Mouse (Mus musculus) urinary bladder, postnatal 36 days (tissue): ENCODE results near the gene Cacna2d3.

ENCODE experiments used
- DNase-seq, 2 experiments: peaks; one replicate each; pipeline ENCODE4 v3.0.0; 2022; ENCODE audit warnings: low spot score in 2 of 2, mixed read lengths in 1 of 2

The Cacna2d3 gene

DNA sequence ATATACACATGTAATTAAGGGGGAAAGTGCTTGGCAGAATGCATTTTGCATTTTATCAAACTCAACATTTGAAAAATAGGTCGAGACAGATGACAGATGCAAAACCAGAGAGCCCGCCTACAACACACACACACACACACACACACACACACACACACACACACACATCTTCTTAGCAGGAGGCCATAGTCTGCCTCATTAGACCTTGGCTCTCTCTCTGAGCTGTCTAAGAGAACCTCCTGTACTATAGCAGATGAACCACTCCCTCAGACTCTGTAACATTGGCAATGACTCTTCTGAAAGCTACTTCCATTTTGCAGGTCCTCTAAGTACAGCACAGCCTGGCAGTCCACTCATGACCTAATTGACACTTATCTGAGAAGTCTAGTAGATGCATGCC lies 330.2 kb downstream of the Cacna2d3 start:
- DNase-seq = no peak

DNA sequence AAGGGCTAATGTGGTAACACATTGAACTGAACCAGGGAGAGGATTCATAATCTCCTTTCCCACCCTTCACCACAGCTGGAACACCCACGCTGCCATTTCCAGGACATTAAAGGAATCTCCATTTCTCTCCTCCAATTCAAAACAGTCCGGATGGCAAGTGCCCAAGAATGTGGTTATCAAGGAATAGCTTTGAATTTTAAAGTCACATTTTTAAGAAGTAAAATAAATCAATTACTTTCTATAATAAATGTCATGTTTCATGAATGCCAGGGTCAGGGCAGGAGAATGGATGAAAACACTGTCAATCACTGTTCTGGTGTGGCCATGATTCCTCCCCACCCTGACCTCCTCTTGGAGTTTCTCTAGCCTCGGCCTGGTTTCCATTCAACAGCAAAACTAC lies 333.9 kb downstream of the Cacna2d3 start:
- DNase-seq = no peak

DNA sequence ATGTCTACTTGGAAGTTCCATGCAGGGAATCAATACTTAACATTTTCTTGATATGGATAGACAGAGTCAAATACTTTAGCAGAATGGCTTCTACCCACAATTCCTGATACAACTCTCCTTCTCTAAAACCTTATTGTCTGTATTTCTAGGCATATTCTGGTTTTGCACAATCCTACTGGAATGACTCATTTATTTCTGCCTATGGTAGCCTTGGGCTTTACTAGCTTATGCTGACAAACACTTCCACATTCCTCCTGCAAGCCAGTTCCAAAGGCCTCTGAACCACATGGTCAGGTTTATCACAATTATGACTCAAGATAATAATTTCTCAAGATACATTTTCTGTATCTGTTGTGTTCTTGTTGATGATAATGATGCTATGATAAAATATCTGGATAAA lies 336.2 kb downstream of the Cacna2d3 start:
- no peak for DNase-seq

DNA sequence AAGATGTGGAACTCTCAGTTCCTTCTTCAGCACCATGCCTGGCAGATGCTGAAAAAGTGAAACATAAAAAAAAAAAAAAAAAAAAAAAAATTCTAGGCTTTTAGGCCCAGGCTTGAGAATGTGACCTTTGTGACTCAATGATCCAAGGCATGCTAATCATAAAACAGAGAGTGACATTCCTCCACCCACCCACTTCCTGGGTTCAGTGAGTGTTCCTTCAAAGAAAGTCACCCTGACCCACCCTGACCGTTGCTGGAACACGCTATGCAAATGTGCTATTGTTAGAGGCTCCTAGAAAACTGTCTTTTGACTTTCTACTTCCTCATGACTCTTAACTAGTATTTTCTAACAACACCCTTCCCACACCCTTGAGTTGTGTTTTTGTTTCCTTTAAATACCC lies 338.9 kb downstream of the Cacna2d3 start:
- DNase-seq = no peak

DNA sequence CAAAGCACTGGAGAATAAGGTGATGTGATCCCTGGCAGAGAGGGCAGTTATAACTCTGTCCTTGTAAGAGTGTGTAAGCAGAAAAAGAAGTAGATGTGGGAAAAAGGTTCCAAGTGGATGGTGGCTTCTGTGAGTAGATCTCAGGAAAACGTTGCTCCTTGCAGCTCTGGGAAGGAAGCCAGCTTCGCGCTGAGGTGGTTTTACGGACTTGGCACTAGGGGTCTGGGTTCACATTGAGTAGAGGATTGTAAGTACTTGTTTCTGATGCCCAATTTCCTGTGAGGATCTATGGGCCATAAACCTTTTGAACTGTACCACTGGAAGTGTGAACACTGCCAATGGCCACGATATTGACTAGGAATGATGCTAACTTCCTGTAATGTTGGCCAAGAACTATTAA lies 354.8 kb downstream of the Cacna2d3 start:
- no peak for DNase-seq

DNA sequence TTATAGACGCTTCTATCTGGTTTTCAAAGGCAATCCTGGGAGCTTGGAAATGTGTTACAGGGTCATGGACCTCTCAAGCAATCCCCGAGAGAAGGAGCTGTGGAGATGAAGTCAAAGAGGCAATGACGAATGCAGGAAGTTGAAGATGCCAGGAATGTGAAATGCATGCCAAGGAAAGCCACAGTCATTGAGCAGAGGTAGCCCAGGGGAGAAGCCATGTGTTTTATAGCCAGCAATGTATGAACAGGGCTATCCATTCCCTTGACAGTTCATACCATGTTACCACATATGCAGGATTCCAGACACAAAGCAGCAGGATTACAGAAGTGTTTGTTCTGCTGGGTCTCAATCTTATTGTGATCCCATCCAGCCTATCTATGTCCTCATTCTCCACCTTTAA lies 359.2 kb downstream of the Cacna2d3 start:
- no peak for DNase-seq

DNA sequence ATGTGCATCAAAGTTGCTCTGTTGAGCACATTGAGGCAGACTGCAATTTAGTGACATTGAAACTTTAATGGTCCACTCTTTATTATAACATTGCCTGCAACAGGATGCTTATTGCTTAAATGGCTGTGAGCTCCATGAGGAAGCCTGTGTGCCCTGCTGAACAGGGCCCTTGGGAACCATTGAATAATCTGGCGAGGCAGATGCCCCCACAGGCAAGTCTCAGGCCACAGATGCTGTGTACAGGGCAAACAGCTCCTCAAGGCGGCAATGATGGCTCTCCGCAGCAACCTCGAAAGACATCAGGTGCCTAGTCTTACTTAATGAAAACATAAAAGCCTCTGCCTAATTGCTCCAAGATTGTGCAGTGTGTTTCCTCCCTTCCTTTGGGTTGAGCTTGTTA lies 371.0 kb downstream of the Cacna2d3 start:
- no peak for DNase-seq

DNA sequence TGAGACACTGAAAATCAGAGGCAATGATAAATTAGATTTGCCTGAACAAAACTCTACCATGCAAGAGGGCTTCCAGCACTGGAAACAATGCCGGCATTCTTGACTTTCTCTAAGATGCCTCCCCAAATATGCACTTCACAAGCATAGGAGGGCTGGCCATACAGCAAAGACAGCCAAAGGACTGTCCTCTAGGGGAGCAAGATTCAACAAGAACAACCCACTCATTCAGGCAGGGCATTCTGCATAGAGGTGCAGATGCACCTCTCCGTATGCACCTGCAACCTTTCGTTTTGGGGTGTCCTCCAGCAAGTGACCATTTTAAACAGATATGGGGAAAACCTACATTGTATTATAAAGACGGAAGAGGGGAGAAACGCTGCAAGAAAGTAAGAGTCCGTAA lies 380.1 kb downstream of the Cacna2d3 start:
- no peak for DNase-seq

DNA sequence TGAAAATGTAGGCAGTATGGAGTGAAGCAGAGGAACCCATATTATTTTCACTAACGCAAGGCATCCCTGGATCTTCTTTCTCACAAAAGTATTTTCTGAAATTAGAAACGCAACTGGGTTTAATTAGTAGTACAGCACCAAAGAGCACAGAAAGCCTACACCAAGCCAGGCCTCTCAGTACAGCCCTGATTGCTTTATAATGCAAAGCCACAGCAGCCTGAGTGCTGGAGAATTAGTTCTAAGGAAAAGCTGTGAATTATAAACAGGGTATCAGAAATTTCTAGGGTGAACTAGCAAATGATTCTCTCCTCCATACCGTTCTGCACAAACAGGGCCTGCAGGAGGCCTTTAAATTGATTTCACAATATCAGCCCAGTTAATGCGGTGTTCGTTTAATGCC lies 380.9 kb downstream of the Cacna2d3 start:
- DNase-seq = no peak

DNA sequence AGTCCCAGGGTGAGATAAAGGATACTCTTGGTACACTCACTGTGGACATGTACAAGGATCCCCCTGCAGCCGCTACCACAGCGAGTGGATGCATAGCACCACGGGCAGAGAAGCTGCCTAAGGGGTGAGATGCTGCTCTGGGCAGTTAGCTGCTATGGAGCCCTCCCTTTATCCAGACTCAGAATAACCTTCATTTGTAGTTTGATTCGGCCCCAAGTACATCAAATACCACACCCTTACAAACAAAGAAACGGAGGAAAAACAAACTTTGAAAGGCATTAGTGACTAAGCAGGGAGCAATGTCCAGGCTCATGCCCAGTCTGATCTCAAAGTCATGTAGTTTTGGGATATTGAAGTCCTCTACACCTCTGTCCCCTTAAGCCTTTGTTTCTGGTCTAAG lies 386.8 kb downstream of the Cacna2d3 start:
- no peak for DNase-seq

DNA sequence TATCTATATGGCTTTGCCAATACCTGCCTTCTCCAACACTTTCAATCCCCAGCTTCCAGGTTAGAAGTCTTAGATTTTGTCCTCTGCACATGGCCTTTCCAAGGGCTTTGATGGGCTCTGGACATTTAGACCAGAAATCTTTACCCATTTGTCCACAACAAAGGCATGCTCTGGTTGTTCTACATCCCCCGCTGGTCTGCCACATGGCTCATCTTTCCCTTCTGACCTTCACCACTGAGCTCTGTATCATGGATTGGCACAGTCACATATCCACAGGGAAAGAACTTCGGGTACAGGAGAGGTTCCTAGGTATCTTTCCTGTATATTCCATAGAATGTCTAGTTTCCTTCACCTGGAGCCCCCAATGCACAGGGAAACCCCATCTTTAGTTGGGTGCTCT lies 387.4 kb downstream of the Cacna2d3 start:
- DNase-seq = no peak

DNA sequence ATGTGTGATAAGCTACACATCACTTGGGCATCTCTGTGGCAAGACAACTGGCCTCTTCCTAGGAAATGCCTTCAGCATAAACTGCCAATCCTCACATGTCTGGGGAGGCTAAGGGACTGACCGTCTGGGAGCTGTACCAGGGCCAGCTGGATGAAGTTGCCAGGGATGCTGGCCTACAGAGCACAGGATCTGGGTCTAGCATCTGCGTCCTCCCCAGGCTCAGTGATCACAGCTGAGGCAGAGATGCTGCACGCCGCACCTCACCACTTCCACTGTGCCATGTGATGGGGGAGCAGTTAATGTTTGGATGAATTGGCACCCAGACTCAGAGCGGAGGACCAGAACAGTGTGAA lies 397.3 kb downstream of the Cacna2d3 start:
- DNase-seq = no peak

DNA sequence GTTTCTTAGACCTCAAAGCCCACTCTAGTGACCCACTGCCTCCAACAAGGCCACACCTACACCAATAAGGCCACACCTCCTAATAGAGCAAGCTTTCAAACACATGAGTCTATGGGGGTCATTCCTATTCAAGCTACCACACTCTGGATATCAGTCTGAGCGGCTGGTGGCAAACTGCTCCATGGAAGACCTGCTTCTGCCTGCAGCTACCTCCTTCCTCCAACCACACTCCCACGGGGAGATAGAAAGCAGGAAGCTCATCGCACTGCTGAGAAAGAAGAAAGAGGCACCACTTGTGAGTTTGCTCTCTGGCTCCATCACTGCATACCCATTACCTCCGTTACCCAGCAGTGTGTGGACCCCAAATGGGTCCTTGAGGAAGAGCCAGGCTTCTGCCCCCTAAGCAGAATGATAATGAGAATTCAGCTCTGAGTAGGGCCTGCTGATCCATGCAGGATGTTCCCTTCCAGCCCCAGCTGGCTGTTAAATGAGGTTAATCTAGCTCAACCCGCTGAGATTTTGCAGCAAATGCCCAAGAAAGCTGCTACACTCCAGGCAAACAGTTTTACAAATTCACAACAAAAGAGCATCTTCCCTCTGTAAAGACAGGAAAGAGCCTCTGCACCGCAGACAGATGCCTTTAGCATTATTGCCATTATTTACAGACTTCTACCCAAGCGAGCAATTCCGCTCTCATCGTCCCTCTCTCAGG lies 397.8 kb downstream of the Cacna2d3 start:
- no peak for DNase-seq

DNA sequence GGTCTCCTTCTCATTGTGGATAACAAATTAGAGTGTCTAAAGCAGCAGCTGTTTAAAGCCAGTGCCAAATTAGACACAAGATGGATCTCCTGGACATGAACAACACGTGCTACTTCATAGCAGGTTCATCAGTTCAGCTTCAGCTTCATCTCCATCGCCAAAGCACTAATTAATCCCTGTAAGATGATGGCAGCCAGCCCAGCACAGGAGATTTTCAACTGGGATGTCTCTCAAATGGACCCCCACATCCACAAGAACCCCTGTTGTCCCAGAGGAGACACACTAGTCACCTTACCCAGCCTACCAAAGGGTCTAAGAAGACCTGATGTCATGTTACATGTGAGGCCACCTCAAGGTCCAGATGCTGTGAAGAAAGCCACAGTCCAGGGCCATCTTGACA lies 408.2 kb downstream of the Cacna2d3 start:
- no peak for DNase-seq

DNA sequence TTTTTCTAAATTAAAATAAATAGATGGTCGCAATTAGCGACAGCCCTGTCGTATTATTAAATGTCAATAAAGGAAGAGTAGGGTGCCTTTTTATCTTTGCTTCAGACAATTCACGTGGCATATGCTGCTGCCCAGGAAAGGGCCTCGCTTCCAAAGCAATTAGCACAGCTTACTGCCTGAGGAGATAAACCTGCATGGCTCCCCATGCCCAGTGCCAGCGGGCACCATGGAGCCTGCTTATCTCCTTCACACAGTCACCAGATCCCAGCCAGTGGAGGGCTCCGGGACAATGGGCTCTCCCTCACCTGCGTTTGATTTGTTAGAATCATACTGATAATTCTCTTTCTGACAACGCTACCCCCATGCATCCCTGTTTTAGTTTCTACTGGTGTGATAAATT lies 416.0 kb downstream of the Cacna2d3 start:
- DNase-seq = no peak

DNA sequence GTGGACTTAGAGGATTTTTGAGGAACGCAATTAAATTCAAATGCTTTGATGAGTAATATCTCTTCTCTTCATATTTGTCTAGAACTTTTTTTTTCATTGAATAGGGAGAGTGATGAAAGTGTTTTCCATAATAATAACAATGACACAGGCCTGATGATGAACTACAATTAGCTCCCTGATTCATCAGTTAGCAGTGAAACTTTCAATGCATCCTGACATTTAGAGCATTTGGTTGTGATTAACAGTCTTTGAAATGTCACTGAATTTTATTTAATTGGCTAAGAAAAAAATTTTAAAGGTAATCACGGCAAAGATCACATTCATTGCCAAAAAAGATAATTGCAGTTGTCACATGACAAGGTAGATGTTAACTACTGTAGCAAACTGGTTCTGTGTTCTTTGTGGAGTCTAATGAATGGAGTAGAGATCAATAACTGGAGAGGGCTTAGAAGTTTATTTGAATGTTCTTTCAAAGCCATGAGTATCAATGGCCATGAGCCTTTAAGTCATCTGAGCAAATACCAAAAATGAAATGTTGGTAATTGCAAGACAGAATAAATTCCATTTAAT lies 425.4 kb downstream of the Cacna2d3 start:
- DNase-seq = no peak

DNA sequence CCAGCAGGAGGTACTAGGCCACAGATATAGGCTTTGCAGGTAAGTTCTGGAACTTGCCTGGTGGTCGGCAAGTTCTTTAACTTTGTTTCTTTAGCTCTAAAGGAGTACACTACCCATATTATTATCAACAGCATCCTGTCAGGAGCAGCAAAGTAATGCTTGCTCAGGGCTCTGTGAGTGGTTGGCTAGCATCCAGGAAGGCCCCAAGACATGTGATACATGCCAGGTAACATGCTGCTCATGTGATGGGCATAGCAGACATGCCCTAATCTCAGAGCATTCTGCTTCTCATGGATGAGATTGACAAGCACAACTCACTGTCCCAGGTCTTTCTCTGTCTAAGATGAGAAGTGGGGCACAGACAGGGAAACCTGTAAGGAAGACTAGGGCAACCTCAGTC lies 442.8 kb downstream of the Cacna2d3 start:
- DNase-seq = no peak

DNA sequence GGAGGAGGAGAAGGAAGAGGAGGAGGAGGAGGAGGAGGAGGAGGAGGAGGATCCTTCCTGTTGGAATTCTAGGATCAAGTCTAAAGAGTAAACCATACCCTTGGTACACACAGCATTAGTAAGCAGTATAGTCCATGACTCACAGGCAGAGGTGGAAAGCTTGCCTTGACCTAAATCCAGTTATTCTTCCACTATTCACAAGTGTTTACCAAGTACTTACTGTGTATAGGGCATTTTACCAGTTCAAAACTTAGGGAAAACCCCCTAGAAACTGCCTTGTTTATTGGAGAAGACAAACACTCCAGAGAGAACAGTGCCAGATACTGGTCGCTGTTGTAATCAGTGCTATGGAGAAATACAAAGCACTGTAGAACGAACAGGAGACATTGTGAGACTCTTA lies 443.3 kb downstream of the Cacna2d3 start:
- no peak for DNase-seq

DNA sequence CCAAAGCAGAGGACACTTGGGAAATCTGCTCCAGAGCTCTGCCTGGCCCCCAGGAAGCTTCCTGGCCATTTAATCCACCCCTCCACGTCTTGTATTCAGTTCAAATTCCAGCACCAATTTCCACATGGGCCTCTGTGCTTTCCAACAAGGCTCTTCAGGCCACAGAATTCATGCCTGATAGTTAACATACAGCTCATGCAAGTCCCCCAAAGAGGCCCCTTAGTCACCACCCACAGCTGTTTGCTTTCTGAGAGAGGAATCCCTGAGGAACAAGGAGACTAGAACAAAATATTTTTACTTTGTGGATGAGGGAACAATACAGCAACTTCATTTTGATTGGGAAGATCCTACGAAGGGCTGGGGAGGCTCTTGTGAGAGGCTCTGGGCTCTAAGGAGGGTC lies 444.0 kb downstream of the Cacna2d3 start:
- no peak for DNase-seq

DNA sequence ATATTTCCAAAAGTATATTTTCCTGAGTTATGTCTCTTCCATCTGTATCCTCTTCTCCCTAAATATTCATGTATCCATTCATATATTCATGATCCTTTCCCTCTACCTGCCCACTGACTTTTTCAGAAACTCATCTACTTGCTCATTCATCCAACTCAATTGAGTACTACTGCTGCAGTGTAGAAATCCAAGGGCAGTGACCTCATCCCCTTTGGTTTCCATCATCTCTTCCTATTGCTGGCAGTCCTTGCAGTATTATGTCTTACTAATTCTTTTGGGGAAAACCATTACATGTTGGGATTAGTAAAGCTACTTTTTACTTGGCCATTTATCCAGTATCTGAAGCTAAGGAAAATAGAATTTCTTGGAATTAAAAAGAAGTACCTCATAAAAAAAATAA lies 447.8 kb downstream of the Cacna2d3 start:
- DNase-seq = no peak

DNA sequence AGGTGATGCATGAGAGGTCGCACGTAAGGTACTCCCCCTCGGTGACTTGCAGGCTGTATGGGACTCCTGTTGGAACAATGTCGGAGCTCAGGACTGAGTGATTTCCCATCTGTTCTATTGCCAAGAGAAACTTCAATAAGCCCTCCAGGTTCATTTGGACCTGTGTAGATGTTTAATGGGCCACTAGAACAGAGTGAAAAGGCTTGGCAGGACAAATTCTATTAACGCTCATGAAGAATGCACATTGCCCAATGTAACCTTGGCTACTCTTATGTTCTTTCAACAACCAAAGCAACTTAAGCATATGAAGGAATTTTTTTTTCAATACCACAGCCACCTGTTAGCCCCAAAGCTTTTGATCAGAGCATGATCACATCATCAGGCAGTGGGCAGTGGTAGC lies 451.1 kb downstream of the Cacna2d3 start:
- no peak for DNase-seq

DNA sequence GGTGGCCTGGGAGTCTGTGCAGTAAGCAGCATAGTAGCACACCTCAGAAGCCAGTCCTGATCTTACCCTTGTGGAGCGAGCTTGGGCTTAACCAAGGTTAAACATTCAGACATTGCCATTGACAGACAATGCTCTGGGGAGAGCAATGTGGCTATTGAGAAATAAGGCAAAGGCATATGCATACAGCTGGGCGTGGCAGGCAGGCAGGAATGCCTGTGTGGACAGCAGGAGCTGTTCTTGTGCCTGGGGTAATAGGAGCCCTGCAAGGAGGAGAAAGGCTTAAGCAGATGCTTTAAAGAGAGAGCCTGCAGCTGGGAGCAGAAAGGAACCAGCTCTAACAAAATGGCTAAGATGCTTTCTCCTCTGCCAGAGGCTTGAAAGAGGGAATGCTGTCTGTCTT lies 451.8 kb downstream of the Cacna2d3 start:
- DNase-seq = peak in 1 of 2 experiments; percentile 3

DNA sequence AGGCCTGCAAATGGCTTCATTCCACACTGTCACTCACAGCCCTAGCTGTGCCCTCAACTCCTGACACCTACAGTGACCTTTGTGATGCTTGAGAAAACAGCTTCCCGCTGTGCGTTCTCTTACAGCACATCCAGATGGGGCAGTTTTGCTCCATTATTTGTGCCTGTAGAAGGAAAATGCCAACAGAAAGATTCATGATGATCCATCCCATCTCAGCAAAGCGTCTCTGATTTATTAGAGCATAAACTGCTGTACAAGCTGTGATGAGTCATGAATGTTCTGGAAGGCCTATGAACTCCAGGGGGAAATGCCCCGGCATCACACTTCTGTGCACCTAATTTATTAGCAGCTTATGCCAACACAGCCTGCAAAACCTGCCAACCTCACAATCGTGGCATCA lies 453.1 kb downstream of the Cacna2d3 start:
- no peak for DNase-seq

DNA sequence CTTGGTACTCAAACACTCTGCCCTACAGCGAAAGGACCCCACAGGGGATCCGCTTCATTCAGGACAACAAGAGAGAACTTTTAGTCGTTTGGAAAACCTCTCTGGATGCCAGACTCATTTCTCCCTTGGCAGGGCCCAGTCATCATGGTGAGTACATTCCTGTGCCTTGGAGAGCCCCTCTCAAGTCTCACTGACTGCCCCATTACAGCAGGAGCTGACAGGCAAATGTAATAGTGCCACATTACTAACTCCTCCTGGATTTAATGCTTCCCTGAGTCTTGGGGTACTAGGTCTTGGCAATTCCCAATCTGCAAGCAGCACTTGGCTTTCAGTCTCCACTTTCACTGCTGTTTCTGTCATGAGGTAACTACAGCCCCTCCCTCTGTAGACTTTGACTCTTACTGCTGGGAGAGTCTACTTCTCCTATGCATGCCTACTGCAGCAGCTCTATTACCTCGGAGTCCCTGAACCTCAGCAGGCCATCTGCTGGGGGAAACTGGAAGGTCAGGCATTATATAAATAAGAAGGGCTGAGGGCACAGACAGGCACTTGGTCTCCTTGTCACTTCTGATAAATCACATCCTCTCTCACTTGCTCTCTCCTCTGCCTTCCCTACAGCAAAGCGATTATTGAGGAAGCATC lies 454.3 kb downstream of the Cacna2d3 start:
- DNase-seq = peak in 1 of 2 experiments; percentile 2
